Comparison of ENCODE assay signal across 19 mouse cellular contexts in genomic region chr19:28333007-28333766, GRCm38 (mm10).
DNase-seq lines count a peak whose midpoint lies in the region; ATAC-seq lines count a peak whose summit lies in the region.
"Had no signal": no experiment of that assay in that cellular context is flagged by ENCODE, and none has a peak within 500 bp of the region (broad histone marks: within the 10 kb centered on the region; RNA-seq: fewer than 3 reads in every experiment).

No protein-coding gene starts in this region.

- H3K4me2 ChIP-seq in midbrain, embryonic 11.5 days = no peak overlapping the region
- no peak overlapping the region for H3K4me2 ChIP-seq in hindbrain, embryonic 16.5 days (ENCODE audit: low read length)
- H3K4me2 ChIP-seq in intestine, embryonic 15.5 days (replicated peaks) = no peak overlapping the region
- H3K4me2 ChIP-seq: limb, embryonic 15.5 days; lung, embryonic 15.5 days; neural tube, embryonic 12.5 days had no signal

- H3K9me3 ChIP-seq in midbrain, embryonic 11.5 days (ENCODE audit: control insufficient read depth, low read length) = no peaks in the 10 kb centered on the region
- no peaks in the 10 kb centered on the region for H3K9me3 ChIP-seq in midbrain, embryonic 10.5 days (replicated peaks)
- no peaks in the 10 kb centered on the region for H3K9me3 ChIP-seq in forebrain, embryonic 10.5 days
- H3K9me3 ChIP-seq in hindbrain, embryonic 16.5 days (ENCODE audit: control insufficient read depth, low read length) = no peaks in the 10 kb centered on the region
- no peaks in the 10 kb centered on the region for H3K9me3 ChIP-seq in intestine, embryonic 15.5 days
- H3K9me3 ChIP-seq: limb, embryonic 15.5 days; lung, embryonic 15.5 days; neural tube, embryonic 12.5 days had no signal

- H3K4me1 ChIP-seq in midbrain, embryonic 11.5 days (ENCODE audit: control insufficient read depth, insufficient read depth, low read length) = peaks cover 16% of the 10 kb centered on the region
- H3K4me1 ChIP-seq in midbrain, embryonic 10.5 days = peaks cover 61% of the 10 kb centered on the region
- H3K4me1 ChIP-seq in forebrain, embryonic 10.5 days = peaks cover 71% of the 10 kb centered on the region
- H3K4me1 ChIP-seq in hindbrain, embryonic 16.5 days (ENCODE audit: control insufficient read depth, insufficient read depth, low read depth, low read length) = peaks cover 15% of the 10 kb centered on the region
- no peaks in the 10 kb centered on the region for H3K4me1 ChIP-seq in intestine, embryonic 15.5 days (replicated peaks)
- H3K4me1 ChIP-seq: megakaryocyte, embryonic 14.5 days had no signal

- no peak for ATAC-seq in midbrain, embryonic 11.5 days (ENCODE audit: low FRiP score)
- peak; percentile 51; the same call in 1 of the 2 replicates for ATAC-seq in hindbrain, embryonic 16.5 days
- no peak for ATAC-seq in intestine, embryonic 15.5 days
- ATAC-seq: CD4-positive, CD25-positive, alpha-beta regulatory T cell, adult 4 months; intestine, embryonic 16.5 days had no signal

- peaks cover 36% of the 10 kb centered on the region for H3K27me3 ChIP-seq in midbrain, embryonic 11.5 days (ENCODE audit: control insufficient read depth, insufficient read depth, low read length)
- peaks cover 76% of the 10 kb centered on the region for H3K27me3 ChIP-seq in midbrain, embryonic 10.5 days (ENCODE audit: low read depth, poor library complexity, severe bottlenecking)
- peaks cover 72% of the 10 kb centered on the region for H3K27me3 ChIP-seq in forebrain, embryonic 10.5 days (ENCODE audit: poor library complexity, severe bottlenecking)
- no peaks in the 10 kb centered on the region for H3K27me3 ChIP-seq in hindbrain, embryonic 16.5 days (replicated peaks; ENCODE audit: control insufficient read depth, insufficient read depth, low read length)
- H3K27me3 ChIP-seq in intestine, embryonic 15.5 days (replicated peaks) = no peaks in the 10 kb centered on the region
- H3K27me3 ChIP-seq: limb, embryonic 15.5 days; lung, embryonic 15.5 days; megakaryocyte, embryonic 14.5 days; neural tube, embryonic 12.5 days had no signal

- peak; percentile 90 for DNase-seq in midbrain, embryonic 11.5 days (ENCODE audit: low spot score, missing footprints)
- no peak for DNase-seq in midbrain, embryonic 10.5 days (ENCODE audit: low spot score)
- peak; percentile 24 for DNase-seq in forebrain, embryonic 10.5 days (ENCODE audit: extremely low spot score, low spot score)
- DNase-seq in frontal cortex, adult 2 months (ENCODE audit: extremely low spot score in 1 of 2, low spot score in 1 of 2) = no peak
- no peak for DNase-seq in urinary bladder, postnatal 4 days (ENCODE audit: low spot score in 2 of 2)
- DNase-seq: cerebellum, postnatal 14 days; gastrocnemius, postnatal 10 days; kidney, postnatal 36 days; right cerebral cortex, adult 18-20 months; thymus, adult 18-20 months had no signal

- no peak overlapping the region for H3K27ac ChIP-seq in midbrain, embryonic 11.5 days (ENCODE audit: low read depth, low read length)
- H3K27ac ChIP-seq in midbrain, embryonic 10.5 days (replicated peaks) = no peak overlapping the region; the same call in 1 of the 2 replicates
- peak overlapping the region; percentile 9; the same call in 1 of the 2 replicates for H3K27ac ChIP-seq in forebrain, embryonic 10.5 days
- peak overlapping the region; percentile 31; the same call in 1 of the 2 replicates for H3K27ac ChIP-seq in hindbrain, embryonic 16.5 days (ENCODE audit: low read depth, low read length)
- no peak overlapping the region for H3K27ac ChIP-seq in intestine, embryonic 15.5 days
- H3K27ac ChIP-seq: left cerebral cortex, adult 2 months; limb, embryonic 15.5 days; lung, embryonic 15.5 days; neural tube, embryonic 12.5 days had no signal

- H3K36me3 ChIP-seq in midbrain, embryonic 11.5 days (ENCODE audit: control insufficient read depth, insufficient read depth, low read length) = no peaks in the 10 kb centered on the region
- H3K36me3 ChIP-seq in midbrain, embryonic 10.5 days = no peaks in the 10 kb centered on the region
- H3K36me3 ChIP-seq in forebrain, embryonic 10.5 days (replicated peaks) = no peaks in the 10 kb centered on the region
- H3K36me3 ChIP-seq in hindbrain, embryonic 16.5 days (ENCODE audit: control insufficient read depth, insufficient read depth, low read length) = no peaks in the 10 kb centered on the region
- no peaks in the 10 kb centered on the region for H3K36me3 ChIP-seq in intestine, embryonic 15.5 days
- H3K36me3 ChIP-seq: limb, embryonic 15.5 days; lung, embryonic 15.5 days; neural tube, embryonic 12.5 days had no signal

- H3K4me3 ChIP-seq in midbrain, embryonic 11.5 days (ENCODE audit: low read depth, low read length) = no peak overlapping the region
- H3K4me3 ChIP-seq in midbrain, embryonic 10.5 days = no peak overlapping the region
- no peak overlapping the region for H3K4me3 ChIP-seq in forebrain, embryonic 10.5 days
- no peak overlapping the region for H3K4me3 ChIP-seq in hindbrain, embryonic 16.5 days (ENCODE audit: low read length)
- no peak overlapping the region for H3K4me3 ChIP-seq in intestine, embryonic 15.5 days (replicated peaks)
- H3K4me3 ChIP-seq: left cerebral cortex, adult 2 months; limb, embryonic 15.5 days; lung, embryonic 15.5 days; megakaryocyte, embryonic 14.5 days; neural tube, embryonic 12.5 days had no signal

- H3K9ac ChIP-seq in midbrain, embryonic 11.5 days (ENCODE audit: low read length) = no peak overlapping the region
- H3K9ac ChIP-seq in hindbrain, embryonic 16.5 days (ENCODE audit: low read depth, low read length) = no peak overlapping the region
- H3K9ac ChIP-seq in intestine, embryonic 15.5 days = no peak overlapping the region
- H3K9ac ChIP-seq: limb, embryonic 15.5 days; lung, embryonic 15.5 days; neural tube, embryonic 12.5 days had no signal

- WGBS in midbrain, embryonic 11.5 days = 28% methylated on average over 11 of the region's 11 CpGs
- 30% methylated on average over 11 of the region's 11 CpGs for WGBS in midbrain, embryonic 10.5 days
- WGBS in forebrain, embryonic 10.5 days = 30% methylated on average over 11 of the region's 11 CpGs
- 31% methylated on average over 11 of the region's 11 CpGs for WGBS in hindbrain, embryonic 16.5 days
- 53% methylated on average over 11 of the region's 11 CpGs for WGBS in intestine, embryonic 15.5 days

Comparison
In these comparisons a context has a peak if more than half of its experiments do, and no peak if none do; other contexts are left out.
1. DNase-seq: peak in midbrain, embryonic 11.5 days (single experiment) and forebrain, embryonic 10.5 days (single experiment); none in midbrain, embryonic 10.5 days (single experiment), frontal cortex, adult 2 months (0 of 2) and urinary bladder, postnatal 4 days (0 of 2).
2. H3K27ac ChIP-seq: peak in forebrain, embryonic 10.5 days (single experiment) and hindbrain, embryonic 16.5 days (single experiment); none in midbrain, embryonic 11.5 days (single experiment), midbrain, embryonic 10.5 days (single experiment) and intestine, embryonic 15.5 days (single experiment).